Mouse (Mus musculus) inflammation-experienced regulatory T-cells (primary cell): ENCODE measurements around the gene Fam174a. TPM values are rescaled to one million over a fixed set of nuclear protein-coding genes. Genes with fewer than 3 reads are reported as not detected.

Experiments
- polyA plus RNA-seq, 2 experiments: library from polyadenylated mRNA; unstranded; fragments of 100-300 nt; shearing (Covaris generic); gene quantifications; one replicate each; pipeline ENCODE4 v1.2.1; 2017

Fam174a gene
- 10 to 100 TPM; 27.9 to 29.3 TPM for polyA plus RNA-seq

DNA sequence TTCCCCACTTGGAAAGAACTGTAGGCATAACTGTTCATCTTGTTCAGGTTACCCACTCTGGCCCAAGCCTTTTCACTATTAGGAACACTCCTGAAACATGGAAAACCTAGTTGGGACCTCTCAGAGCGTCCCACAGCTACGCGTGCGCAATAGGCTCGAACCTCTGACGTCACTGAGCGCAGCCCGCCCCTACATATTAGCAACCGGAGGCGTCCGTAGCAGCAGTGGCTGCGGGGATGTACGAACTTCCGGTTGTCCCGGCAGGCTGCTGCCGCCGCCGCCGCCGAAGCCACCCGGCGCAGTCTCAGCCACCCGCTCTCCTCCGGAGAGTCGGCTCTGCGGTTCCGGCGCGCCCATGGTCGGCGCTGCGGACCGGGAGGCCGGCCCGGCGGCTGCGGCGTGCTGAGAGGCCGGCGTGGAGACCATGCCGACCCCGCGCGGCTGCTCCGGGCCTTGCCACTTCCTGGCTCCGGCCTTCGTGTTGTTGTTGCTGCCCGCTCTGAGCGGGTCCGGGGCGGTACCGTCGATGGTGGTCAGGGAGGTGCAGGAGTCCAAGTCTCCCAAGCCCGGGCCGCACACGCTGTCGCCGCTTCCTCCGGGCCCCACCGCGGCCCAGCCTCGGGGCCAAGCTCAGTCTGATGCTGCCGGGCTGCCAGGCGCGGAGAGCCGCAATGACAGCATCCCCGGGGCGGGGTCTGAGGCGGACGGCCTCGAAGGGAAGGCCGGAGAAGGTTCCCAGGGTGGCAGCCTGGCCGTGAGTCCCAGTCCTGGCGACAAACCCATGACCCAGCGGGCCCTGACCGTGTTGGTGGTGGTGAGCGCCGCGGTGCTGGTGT, at the start of gene Fam174a:
Fam174a (plus strand) TSS at position 231 of the 836 bp plus-strand sequence.

